Mouse (Mus musculus): ENCODE data around the gene Klhl29. TPM values are rescaled to one million over a fixed set of nuclear protein-coding genes. Genes with fewer than 3 reads are reported as not detected.

Gene Klhl29
- total RNA-seq (2014; fragmentation: Nextera tagmentation) (not detected in 2 replicates), total RNA-seq (2017) (not detected in 2 replicates)

DNA sequence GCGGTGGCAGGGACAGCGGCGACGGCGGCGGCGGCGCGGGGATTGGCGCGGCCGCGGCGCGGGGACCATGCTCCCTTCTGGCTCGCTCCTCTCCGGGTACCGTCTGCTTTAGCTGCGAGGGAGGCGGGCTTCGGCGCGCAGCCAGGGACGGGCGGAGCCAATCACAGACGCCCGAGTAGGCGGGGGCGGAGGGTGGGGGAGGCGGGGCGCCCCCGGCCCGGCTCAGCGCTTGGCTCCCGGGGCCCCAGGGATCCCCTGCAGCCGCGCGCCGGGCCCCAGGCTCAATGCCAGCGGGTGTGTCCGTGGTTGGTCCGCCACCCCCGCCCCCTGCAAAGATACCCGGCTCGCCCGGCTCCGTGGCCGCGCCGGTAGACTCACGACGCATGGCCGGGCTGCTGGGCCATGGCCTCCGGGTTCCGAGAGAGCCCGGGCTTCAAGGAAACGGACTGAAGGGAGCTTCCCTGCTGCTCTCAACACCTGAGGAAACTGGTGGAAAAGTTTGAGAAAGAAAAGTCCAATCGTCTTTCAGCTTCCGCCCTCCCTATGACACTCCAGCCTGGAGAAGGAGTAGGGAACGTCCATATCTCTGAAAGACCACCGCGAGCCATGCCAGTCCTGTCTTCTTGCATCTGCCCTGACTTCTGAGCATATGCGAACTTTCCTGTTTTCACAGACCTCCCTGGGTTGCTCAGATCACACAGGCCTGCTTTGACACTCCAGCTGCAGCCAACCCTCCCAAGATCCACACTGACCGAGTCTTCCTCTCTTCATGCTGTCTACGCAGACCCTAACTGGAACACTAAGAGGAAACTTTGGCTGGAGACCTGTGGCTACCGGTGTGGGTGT is at the start of gene Klhl29:
Gene Klhl29, minus strand, starts transcription at position 67 of the 846 bp plus-strand sequence.
- peak; percentile 20; the same call in 1 of the 2 replicates for ATAC-seq (replicated peaks; ENCODE audit: poor library complexity, severe bottlenecking)

DNA sequence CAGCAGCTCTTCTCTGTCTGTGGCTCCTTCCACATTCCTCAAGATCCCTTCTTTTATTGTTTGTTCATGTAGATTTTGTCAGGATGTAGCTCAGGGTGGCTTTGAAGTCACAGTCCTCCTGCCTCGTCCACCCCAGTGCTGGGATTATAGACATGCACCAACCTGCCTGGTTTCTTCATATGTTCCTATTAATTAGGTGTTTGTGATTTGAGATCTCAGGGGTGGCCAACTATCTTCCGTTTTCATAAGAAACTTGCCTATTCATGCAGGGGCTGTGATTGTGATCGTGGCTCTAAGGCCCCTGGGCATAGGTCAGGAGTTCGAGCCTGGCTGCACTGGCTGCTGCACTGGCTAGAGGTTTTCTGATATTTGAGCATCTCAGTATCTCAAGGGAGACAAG is 49.8 kb upstream of the Klhl29 start:
- ATAC-seq (replicated peaks; ENCODE audit: poor library complexity, severe bottlenecking): no peak

DNA sequence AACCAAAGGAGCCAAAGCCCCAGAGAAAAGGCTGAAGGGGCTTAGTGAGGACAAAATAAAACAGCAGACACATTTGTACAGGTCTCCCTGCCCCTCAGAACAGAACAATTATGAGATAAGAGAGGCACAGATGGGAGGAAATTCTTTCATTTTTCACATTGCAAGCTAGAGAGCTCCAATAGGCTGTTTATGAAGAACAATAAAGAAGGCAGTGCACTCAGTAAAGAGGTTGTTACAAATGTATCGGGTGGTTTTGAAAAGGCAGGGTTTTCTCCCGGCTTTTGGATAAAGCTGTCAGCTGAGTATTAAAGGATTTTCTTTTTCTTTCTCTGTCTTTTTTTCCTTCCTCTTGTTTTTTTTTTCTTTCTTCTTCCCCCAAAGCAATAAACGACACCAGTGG is 40.3 kb upstream of the Klhl29 start:
- ATAC-seq (replicated peaks; ENCODE audit: poor library complexity, severe bottlenecking): no peak

DNA sequence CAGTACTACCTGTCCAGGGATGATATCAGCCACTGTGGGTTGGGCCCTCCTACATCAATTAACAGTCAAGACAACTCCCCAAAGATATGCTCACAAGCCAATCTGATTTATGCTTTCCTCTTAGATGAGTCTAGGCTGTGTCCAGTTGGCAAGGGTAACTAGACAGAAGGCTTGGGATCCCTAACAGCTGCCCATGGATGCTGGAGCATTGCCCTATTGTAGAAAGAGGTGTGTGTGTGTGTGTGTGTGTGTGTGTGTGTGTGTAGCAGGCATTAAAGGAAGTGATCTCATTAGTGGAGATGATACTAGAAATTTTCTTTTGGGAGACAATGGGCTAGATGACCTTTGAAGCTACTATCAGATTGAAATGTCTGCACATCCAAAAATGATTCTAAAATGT is 38.5 kb upstream of the Klhl29 start:
- ATAC-seq (replicated peaks; ENCODE audit: poor library complexity, severe bottlenecking): no peak

DNA sequence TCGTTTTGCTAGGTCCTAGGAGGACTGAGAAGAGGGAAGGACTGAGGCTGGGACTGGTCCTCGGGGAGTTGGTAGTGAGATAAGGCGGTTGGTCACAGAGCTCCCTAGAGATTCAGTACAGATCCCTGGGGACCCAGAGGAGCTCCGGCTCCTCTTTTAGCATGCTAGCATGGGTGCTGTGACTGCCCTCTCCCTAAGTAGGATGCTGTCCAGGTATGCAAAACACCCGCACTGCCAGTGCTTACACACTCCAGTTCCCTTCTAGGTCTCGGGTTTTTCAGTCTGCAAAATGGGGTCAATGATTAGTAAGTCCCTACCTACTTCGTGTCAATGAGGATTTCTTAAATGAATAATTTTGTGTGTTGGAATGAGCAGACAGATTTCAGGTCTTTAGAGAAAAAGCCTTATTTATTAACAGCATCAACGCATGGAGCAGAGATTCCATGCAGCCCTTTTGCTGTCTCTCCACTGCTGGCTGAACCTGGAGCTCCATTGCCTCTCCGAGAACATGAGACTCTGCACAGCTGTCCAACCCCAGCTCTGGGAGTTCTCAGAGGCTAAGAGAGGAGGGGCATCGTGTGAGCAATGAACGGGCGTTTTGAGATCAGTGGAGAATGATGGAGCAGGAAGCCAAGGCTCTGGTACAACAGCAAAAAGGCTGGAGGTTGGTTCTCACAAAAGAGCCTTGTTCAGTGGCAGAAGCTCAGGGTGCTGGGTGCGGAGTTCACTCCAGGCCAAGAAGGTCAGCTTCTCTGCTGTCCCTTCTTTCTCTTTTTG is 36.5 kb upstream of the Klhl29 start:
- no peak for ATAC-seq (replicated peaks; ENCODE audit: poor library complexity, severe bottlenecking)

DNA sequence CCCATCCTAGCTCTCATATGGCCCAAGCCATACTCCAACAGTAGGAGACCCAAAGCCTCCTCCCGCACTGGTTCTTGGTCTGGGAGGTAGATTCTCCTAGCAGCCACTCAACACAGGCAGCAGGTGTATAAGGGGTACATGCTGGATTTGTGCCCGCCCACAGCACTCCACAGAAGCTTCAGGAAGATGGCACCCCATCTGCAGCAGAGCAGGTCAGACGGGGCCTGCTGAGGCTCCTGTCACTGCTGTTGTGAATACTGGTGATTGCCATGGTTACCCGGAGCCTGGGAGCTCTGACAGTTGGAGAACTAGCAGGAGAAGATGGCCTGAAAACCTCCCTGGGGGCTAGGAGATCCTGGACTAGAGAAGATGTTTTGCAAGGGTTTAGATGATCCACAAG is 35.9 kb upstream of the Klhl29 start:
- no peak for ATAC-seq (replicated peaks; ENCODE audit: poor library complexity, severe bottlenecking)

DNA sequence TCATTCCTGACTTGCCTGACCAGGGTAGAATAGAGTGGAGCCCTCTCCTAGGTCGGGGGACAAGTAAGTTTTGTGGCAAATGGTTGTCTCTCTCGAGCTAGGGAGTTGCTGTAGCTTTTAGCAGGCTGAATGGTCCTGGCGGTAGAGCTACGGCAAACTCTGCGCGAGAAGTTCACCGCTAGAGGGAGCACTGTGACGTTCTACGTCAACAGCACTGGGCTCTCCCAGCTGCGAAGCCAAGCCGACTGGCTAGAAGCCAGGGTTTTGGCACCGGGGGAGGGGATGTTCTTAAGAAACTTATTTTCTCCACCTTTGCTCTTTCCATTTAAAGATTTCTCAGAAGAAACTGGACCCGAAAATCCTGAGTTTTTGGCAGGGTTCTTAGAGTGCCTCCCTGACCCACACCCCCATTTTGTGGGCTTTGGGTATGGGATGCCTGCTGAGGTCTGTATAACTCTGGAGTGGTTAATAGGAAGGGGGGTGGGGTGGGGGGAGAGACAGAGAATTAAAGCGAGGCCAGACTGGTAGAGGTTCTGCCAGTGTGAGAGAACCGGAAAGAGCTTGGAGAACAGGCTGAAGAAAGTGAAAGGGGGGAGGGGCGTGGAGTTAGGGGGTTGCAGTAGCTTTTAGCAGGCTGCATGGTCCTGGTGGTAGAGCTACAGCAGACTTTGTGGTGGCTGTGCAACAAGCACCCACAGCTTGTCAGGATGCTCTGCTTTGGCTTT is 35.1 kb upstream of the Klhl29 start:
- ATAC-seq (replicated peaks; ENCODE audit: poor library complexity, severe bottlenecking): peak; percentile 58

DNA sequence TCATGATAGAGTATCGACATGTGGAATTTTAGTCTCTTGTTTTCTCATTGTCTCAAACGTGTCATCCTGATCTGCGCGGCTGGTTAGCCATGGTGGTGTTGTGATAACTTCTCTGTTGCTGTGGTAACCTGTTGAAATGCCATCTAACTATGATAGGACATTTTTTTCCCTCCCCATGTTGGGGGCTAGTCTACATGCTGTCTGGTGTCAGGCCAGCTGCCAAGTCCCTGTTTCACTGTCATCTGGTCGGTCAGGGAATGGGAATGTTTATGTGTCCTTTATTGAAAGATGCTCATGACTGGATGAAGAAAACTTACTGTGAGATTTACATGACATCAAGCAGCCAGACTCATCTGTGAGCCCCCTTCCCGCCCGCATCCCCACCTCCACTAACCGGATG is 31.7 kb upstream of the Klhl29 start:
- no peak for ATAC-seq (replicated peaks; ENCODE audit: poor library complexity, severe bottlenecking)

DNA sequence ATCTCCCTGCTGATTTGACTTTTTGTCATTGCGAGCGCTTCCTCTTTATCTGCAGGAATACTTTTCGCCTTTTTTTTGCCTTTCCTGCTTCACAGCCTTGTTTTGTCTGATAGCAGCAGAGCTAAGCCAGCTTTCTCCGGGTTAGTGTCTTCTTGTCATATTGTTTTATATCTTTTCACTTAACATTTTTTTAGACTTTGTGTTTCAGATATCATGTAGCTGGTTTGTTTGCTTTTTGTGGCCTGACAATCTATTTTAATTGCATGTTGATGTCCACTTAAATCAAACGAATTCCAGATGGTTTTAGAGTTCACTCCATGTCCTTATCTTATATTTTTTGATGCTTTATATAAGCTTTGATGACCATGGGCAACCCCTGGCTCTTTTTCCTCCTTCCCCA is 21.9 kb upstream of the Klhl29 start:
- no peak for ATAC-seq (replicated peaks; ENCODE audit: poor library complexity, severe bottlenecking)

DNA sequence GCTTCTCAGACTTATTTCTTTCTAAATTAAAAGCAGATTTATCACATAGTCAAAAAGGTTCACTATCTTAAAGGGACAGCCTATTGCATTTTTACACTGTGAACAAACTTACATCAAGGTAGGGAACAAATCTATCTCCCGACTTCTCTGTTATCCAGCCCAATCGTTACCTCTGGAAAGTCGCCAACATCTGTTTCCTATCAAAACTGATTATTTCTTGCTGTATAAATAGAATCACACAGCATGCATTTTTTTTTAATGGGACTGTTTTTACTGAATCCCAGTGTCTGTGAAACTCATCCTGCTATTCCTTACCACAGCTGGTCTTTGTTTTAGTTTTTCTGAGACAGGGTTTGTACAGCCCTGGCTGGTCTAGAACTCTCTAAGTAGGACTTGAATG is 19.7 kb upstream of the Klhl29 start:
- ATAC-seq (replicated peaks; ENCODE audit: poor library complexity, severe bottlenecking): no peak

DNA sequence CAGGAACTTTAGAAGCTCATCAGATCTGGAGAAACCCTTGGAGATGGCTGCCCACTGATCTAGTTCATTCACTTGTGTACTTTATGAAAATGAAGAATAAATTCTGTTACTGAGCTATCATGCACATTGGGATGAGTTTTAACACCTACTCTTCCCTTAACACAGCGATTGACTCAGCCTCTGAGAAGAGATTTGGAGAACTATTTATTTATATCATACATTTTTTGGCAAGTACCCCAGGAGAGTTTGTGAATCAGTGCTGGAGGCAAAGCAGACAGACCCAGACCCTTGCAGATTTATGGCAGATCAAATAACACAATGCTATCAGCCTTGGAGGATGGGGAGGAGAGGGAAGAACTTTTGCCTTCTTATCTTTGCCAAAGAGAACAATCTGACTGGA is 11.6 kb upstream of the Klhl29 start:
- ATAC-seq (replicated peaks; ENCODE audit: poor library complexity, severe bottlenecking): no peak

DNA sequence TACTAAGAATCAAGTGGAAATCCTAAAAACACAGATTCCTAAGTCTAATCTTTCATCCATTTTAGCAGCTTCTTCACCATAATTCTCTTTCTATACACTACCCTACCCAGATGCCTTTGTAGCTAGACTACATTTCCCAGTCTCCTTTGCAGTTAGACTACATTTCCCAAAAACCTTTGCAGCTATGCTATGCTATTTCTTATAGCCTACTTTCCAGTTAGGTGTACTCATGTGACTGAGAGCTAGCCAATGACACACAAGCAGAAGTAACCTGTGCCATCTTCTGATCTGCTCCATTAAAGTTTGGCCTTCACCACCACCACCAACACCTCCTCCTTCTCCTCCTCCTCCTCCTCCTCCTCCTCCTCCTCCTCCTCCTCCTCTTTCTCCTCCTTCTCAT is 11.2 kb upstream of the Klhl29 start:
- no peak for ATAC-seq (replicated peaks; ENCODE audit: poor library complexity, severe bottlenecking)

DNA sequence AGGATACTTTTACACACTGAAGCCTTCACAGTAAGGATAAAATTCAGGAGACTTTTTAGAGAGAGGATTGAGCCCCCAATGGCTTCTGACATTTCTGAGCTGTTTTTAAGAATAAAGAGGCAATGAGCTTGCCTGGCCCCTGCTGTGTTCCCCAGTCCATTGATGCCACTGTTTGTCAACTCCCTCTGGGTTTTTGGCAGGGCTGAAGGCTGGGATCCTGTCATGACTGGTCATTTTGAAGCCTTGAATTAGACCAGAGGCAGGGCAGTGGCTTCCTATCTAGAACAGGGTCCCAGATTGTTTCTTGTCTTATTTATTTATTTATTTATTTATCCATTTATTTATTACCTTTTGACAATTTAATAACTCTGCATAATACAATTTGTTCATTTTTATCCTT is 6.2 kb upstream of the Klhl29 start:
- no peak for ATAC-seq (replicated peaks; ENCODE audit: poor library complexity, severe bottlenecking)

DNA sequence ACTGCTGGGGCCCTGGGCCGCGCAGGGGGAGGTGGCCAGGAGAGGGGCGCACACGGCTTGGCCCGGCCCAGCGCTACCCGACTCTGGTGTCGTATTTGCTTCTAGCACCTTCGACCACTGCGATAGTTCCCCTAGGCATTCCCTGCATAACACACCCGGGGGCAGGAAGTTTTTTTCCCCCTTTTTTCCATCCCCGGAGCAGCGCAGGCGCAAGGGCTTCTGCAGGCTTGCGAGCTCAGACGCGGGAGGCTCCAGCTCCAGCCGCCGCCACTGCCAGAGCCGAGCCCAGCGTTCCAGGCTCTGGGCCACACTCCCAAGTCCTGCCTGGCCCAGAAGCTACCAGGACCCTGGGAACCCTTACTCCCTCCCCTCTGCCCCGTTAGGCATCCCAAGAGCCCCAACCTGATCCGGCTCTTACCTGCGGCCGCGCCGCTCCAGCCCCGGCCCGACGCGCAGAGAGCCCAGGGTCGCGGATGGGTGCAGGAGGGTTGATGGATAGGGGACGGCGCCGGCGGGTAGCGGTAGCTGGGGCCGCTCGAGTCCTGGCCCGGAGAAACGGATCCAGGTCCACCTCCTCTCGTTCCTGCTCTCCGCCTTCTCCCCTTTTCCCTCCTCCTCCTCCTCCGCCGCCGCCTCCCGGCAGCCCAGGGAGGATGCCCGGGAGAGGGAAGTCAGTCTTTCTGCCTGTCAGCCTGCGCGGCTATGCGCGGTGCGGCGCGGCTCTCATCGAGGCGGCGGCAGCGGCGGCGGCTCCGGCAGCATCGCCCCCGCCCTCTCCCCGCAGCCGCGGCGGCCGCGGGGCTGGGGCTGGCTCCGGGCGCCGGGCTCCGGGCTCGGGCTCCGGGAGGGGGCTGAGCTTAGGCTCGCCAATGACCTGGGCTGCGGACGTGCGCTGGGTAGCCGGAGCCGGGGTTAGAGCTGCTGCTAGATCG is 532 bp downstream of the Klhl29 start:
- peak; percentile 20; the same call in 1 of the 2 replicates for ATAC-seq (replicated peaks; ENCODE audit: poor library complexity, severe bottlenecking)

DNA sequence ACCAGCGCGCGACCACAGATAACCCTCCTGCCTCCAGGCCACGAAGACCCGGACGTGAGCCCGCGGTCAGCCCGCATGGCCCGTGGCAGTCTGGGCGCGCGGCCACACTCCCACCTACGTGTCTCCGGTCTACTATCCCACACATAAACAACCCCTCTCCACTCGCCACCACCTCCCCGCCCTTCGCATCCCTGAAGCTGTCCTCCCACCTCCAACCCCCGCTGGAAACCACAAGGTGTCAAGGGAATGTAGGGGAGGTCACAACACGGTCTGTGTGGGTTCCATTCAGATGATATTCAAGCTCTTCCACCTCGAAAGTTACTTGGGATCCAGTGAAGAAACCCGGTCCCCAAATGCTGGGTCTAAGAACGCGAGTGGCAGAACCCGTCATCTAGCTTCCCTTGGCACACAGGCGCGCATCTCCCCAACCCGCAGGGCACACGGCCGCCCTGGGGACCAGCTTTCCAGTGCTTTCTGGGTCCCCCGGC is 1.2 kb downstream of the Klhl29 start:
- no peak for ATAC-seq (replicated peaks; ENCODE audit: poor library complexity, severe bottlenecking)

DNA sequence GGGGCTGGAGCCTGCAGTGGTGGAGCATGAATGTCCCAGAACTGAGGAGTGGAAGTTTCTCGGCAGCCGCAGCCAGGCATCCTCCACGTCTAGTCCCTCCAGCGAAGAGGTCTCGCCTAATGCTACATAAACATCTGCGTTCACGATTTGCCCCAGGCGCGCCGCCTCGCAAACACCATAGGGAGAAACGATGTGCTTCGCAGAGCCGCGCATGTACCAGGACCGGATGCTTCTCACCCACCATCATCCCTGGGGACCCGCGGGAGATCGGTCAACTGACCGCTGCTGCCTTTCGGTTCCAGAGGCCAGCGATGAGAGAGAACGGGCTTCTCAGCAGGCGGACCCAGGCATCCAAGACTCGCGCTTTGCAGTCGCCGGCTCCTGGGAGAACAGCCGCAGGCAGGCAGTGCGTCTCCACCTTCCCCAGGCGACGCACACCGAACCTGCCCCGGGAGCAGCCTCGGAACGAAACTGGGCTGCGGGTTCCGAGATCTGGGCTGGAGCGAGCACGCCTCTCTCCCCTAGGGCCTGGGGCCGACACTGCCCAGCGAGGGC is 1.8 kb downstream of the Klhl29 start:
- ATAC-seq (replicated peaks; ENCODE audit: poor library complexity, severe bottlenecking): no peak

DNA sequence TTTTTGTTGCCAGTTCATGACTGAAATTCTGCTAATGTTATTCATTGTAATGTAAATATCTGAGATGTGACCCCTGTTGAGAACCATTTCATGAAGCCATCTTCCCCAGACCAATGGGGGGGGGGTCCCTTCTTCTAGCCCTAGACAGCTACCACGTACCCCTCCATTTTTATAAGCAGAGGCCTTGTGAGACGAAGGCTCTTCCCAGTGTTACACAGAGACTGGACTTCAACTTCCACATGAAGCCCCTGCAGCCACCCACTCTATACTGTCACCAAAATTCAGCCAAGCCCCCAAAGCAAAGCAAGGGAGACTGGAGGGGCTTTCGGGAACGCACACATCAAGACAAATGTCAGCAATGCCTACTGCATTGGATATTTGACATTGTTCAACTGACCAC is 6.1 kb downstream of the Klhl29 start:
- ATAC-seq (replicated peaks; ENCODE audit: poor library complexity, severe bottlenecking): no peak

DNA sequence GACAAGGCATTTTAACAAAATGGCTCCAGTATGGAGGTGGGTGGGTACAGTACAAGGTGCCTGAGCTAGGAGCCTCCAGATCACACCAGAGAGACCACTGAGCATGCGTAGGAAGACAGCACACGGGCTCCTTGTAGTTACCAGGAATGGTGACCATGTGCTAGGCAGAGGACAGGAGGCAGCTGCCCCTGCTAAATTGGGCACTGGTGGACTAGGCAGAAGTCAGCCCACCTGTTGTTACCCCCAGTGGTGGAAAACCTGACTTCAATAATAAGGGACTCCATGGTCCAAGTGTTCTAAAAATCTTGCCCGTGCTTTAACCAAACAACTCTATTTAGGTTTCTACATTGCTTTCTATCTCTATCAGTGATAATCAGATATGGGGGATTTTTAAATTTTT is 10.6 kb downstream of the Klhl29 start:
- ATAC-seq (replicated peaks; ENCODE audit: poor library complexity, severe bottlenecking): no peak

DNA sequence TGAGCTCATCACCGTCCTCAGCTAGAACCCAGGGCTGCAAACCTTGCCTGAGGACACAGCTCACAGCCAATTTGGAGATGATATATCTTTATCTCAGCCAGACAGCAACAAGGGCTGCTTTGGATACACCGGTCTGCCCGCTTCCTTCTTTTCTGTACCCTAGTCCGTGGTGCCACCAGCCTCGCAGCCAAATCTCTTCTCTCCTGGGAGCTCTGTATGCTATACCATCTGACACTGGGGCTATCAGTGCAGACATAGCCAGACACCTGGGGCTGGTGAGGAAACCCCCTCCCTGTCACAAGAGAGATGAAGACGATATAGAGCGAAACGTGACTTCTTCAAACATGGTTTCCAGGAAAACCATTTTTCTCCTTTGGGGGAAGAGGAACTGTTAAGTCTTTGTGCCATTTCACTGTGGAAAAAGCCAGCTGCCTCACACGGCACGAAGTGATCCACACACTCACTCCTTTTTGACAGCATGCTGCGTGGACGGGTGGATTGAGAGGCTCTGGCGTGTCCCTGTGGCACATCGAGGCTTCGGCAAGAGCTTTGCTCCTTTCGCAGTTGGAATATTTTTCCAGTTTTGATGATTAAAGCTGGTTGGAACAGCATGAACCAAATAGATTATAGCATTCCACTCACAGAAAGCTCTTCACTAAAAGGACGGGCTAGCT is 11.4 kb downstream of the Klhl29 start:
- no peak for ATAC-seq (replicated peaks; ENCODE audit: poor library complexity, severe bottlenecking)
